Mouse (Mus musculus) urinary bladder, postnatal 0 days (tissue): ENCODE results near the gene C4bp. TPM values are rescaled to one million over a fixed set of nuclear protein-coding genes. Genes with fewer than 3 reads are reported as not detected.

Experiments used
- polyA plus RNA-seq: library from polyadenylated mRNA; unstranded; fragments of >200 nt; fragmentation: Nextera tagmentation; extraction: Ambion mirVana; gene quantifications from 2 replicates; pipeline ENCODE4 v1.2.1, GENCODE M21; 2015

Gene C4bp
- polyA plus RNA-seq: 0.19 TPM in 1 of 2 replicates, not detected in the other

GRCm38 (mm10) chr1:130661454-130661853, at the start of gene C4bp:
C4bp (minus strand) TSS chr1:130661632.

GRCm38 (mm10) chr1:130629521-130629920, 31.9 kb downstream of the C4bp start, which contains the start of gene Zp3r:
Zp3r (minus strand) TSS chr1:130629621.

Other genes with a start within 250 kb of the C4bp start
- gene Cd55b, start 238.6 kb downstream of the C4bp start, polyA plus RNA-seq: not detected in 2 replicates
- gene Cd55, start 198.9 kb downstream of the C4bp start, polyA plus RNA-seq: 72.9 and 96.5 TPM in 2 replicates
- 5.3 TPM in 2 replicates for gene Zp3r, start 32.0 kb downstream of the C4bp start, polyA plus RNA-seq
- gene Gm29427, start 54.2 kb upstream of the C4bp start, polyA plus RNA-seq: not detected in 2 replicates
- 8.1 and 9.7 TPM in 2 replicates for gene Yod1, start 55.7 kb upstream of the C4bp start, polyA plus RNA-seq
- 4.0 and 4.4 TPM in 2 replicates for gene Pfkfb2, start 67.6 kb upstream of the C4bp start, polyA plus RNA-seq
- 41.6 and 52.3 TPM in 2 replicates for gene AA986860, start 70.3 kb upstream of the C4bp start, polyA plus RNA-seq
- 3.2 and 3.8 TPM in 2 replicates for gene Fcamr, start 139.3 kb upstream of the C4bp start, polyA plus RNA-seq
- gene Pigr, start 165.1 kb upstream of the C4bp start, polyA plus RNA-seq: 2.8 and 3.0 TPM in 2 replicates
- gene Fcmr, start 204.0 kb upstream of the C4bp start, polyA plus RNA-seq: 2.5 and 3.4 TPM in 2 replicates
- not detected in 2 replicates for gene Il24, start 225.8 kb upstream of the C4bp start, polyA plus RNA-seq
- not detected in 2 replicates for gene Il20, start 249.8 kb upstream of the C4bp start, polyA plus RNA-seq